Mouse (Mus musculus) spleen, adult 2 months (tissue): Measurements from ENCODE around the gene Phlpp1.

ENCODE experiments used
- CTCF ChIP-seq: fragments of 200-500 bp; IDR thresholded peaks from 2 replicates; pipeline ENCODE4 v1.5.1; 2011; ENCODE audit warnings: mild to moderate bottlenecking, inconsistent platforms; ENCODE audit not compliant: insufficient read depth, insufficient read length, insufficient replicate concordance; ENCODE audit errors: extremely low read depth
- POLR2A ChIP-seq: fragments of 200-500 bp; IDR thresholded peaks from 2 replicates; pipeline ENCODE4 v1.6.1; 2011; ENCODE audit warnings: low read depth, low read length, inconsistent platforms

DNA sequence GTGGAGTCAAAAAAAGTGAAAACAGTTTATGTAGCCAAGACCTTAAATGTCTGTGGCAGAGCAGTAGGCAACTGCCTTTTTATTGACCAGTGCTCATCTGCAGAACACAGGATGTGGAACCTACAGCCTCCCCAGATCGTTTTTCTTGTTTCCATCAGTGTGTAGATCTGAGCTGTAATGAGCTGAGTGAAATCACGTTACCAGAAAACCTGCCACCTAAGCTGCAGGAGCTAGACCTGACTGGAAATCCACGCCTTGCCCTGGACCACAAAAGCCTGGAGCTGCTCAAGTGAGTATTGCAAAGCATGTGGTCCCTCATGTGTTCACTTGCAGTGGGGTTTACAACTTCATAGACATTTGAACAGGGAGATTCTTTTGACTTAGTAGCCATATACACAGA is 204.5 kb downstream of the Phlpp1 start:
- no peak for TF ChIP-seq POLR2A
- no peak for TF ChIP-seq CTCF
